Mouse (Mus musculus) liver, postnatal 0 days (tissue): Measurements from ENCODE around the gene Ube2m.
A peak's percentile ranks its signal among the peaks of the same experiment; 100 is the strongest.

ENCODE experiments used
- CTCF ChIP-seq: sonication (generic); IDR thresholded peaks from 2 replicates; pipeline ENCODE4 v1.5.1; 2016; ENCODE audit warnings: antibody characterized with exemption, low read depth
- EP300 ChIP-seq: IDR thresholded peaks from 2 replicates; pipeline ENCODE4 v1.6.1; 2016; ENCODE audit warnings: antibody characterized with exemption, low read depth, mild to moderate bottlenecking

- TF ChIP-seq EP300 (no peak), CTCF (0 out of 2 replicates have a peak, but pooled peaks have one; percentile 1)
Measured at GRCm38 (mm10) chr7:13023928-13024731, 13.9 kb downstream of the Ube2m start.
